In the genomic region with DNA sequence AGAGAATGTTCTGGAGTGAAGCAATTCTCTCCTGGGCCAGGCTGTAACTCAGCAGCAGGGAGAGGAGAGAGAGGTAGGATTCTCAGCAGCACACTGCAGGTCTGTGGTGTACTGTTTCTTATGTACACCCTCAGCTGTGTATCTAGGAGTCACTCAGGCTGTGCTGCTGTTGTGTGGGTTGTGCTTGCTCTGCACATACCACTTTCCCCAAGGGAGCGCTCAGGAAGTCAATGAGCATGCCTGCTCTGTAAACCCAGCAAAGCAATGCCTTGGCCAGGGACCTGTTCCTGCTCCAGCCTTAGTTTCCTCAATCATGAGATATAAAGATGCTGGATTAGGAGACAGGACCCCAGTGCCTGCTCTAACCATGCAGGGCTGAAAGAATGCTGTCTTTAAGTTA, we compare ENCODE assay signal across 16 mouse cellular contexts. TPM values are rescaled to one million over a fixed set of nuclear protein-coding genes. Genes with fewer than 3 reads are reported as not detected.
DNase-seq lines count a peak whose midpoint lies in the region; ATAC-seq and TF ChIP-seq lines count a peak whose summit lies in the region.
"Had no signal": no experiment of that assay in that cellular context is flagged by ENCODE, and none has a peak within 500 bp of the region (broad histone marks: within the 10 kb centered on the region; RNA-seq: fewer than 3 reads in every experiment).

No protein-coding gene starts in this region.

- H3K4me3 ChIP-seq in kidney, adult 2 months (ENCODE audit: insufficient read depth, low read depth, low read length): no peak overlapping the region
- no peak overlapping the region for H3K4me3 ChIP-seq in embryonic facial prominence, embryonic 14.5 days (ENCODE audit: low read depth, low read length)
- no peak overlapping the region for H3K4me3 ChIP-seq in limb, embryonic 12.5 days (replicated peaks)
- no peak overlapping the region for H3K4me3 ChIP-seq in liver, embryonic 12.5 days
- H3K4me3 ChIP-seq: embryonic facial prominence, embryonic 15.5 days; forebrain, embryonic 12.5 days; limb, embryonic 15.5 days; midbrain, embryonic 13.5 days; myocyte had no signal

- H3K27me3 ChIP-seq in kidney, adult 2 months (replicated peaks; ENCODE audit: control insufficient read depth, insufficient read depth, low read length): no peaks in the 10 kb centered on the region
- H3K27me3 ChIP-seq in embryonic facial prominence, embryonic 14.5 days (replicated peaks; ENCODE audit: control insufficient read depth, insufficient read depth, low read length): 0 out of 2 replicates have a peak, but pooled peaks cover 4% of the 10 kb centered on the region
- peaks cover 67% of the 10 kb centered on the region for H3K27me3 ChIP-seq in limb, embryonic 12.5 days
- peaks cover 25% of the 10 kb centered on the region for H3K27me3 ChIP-seq in liver, embryonic 12.5 days (replicated peaks)
- H3K27me3 ChIP-seq: embryonic facial prominence, embryonic 15.5 days had no signal

- no peak overlapping the region for H3K9ac ChIP-seq in embryonic facial prominence, embryonic 14.5 days (ENCODE audit: low read depth, low read length)
- H3K9ac ChIP-seq in limb, embryonic 12.5 days (replicated peaks): no peak overlapping the region
- H3K9ac ChIP-seq in liver, embryonic 12.5 days: no peak overlapping the region
- H3K9ac ChIP-seq: embryonic facial prominence, embryonic 15.5 days; forebrain, embryonic 12.5 days; limb, embryonic 15.5 days; midbrain, embryonic 13.5 days had no signal

- WGBS in kidney, adult 2 months: 81% methylated on average over 1 of the region's 1 CpGs
- WGBS in embryonic facial prominence, embryonic 14.5 days: 82% methylated on average over 1 of the region's 1 CpGs
- WGBS in limb, embryonic 12.5 days: 89% methylated on average over 1 of the region's 1 CpGs
- WGBS in liver, embryonic 12.5 days (ENCODE audit: insufficient replicate concordance): 67% methylated on average over 1 of the region's 1 CpGs

- no peak overlapping the region for H3K27ac ChIP-seq in kidney, adult 2 months (ENCODE audit: insufficient read depth, low read depth, low read length)
- H3K27ac ChIP-seq in embryonic facial prominence, embryonic 14.5 days (replicated peaks; ENCODE audit: low read depth, low read length): no peak overlapping the region
- peak overlapping the region; percentile 0; the same call in 1 of the 2 replicates for H3K27ac ChIP-seq in limb, embryonic 12.5 days
- no peak overlapping the region for H3K27ac ChIP-seq in liver, embryonic 12.5 days
- H3K27ac ChIP-seq: embryonic facial prominence, embryonic 15.5 days; forebrain, embryonic 12.5 days; limb, embryonic 15.5 days; midbrain, embryonic 13.5 days had no signal

- peak; percentile 38 for DNase-seq in kidney, adult 2 months
- DNase-seq in kidney, adult 11 months: no peak
- DNase-seq in adipocyte (ENCODE audit: low spot score): peak; percentile 13
- DNase-seq in embryonic facial prominence, embryonic 14.5 days (ENCODE audit: low spot score): peak; percentile 64
- no peak for DNase-seq in spleen, adult 18-20 months
- DNase-seq: heart, postnatal 14 days; lung, adult 18-20 months; lung, postnatal 4 days; right cerebral cortex, adult 18-20 months had no signal

- no peak overlapping the region for H3K4me2 ChIP-seq in embryonic facial prominence, embryonic 14.5 days (ENCODE audit: low read depth, low read length)
- H3K4me2 ChIP-seq in limb, embryonic 12.5 days: no peak overlapping the region
- H3K4me2 ChIP-seq in liver, embryonic 12.5 days: no peak overlapping the region
- H3K4me2 ChIP-seq: embryonic facial prominence, embryonic 15.5 days; forebrain, embryonic 12.5 days; limb, embryonic 15.5 days; midbrain, embryonic 13.5 days had no signal

- no peak for TF ChIP-seq CTCF in kidney, adult 2 months (conservative IDR thresholded peaks at IDR 0.05; ENCODE audit: insufficient read depth, insufficient read length, low read depth, low read length)

- TF ChIP-seq POLR2A in kidney, adult 2 months (IDR thresholded peaks at IDR 0.05; ENCODE audit: low read depth, low read length): no peak

- ATAC-seq in embryonic facial prominence, embryonic 14.5 days (ENCODE audit: low read depth): peak; percentile 30; the same call in 1 of the 2 replicates
- ATAC-seq in limb, embryonic 12.5 days (ENCODE audit: insufficient number of reproducible peaks, insufficient read depth, low FRiP score, low TSS enrichment, low read depth): peak; percentile 72
- ATAC-seq in liver, embryonic 12.5 days: no peak
- ATAC-seq: midbrain, embryonic 13.5 days had no signal

- no peaks in the 10 kb centered on the region for H3K9me3 ChIP-seq in embryonic facial prominence, embryonic 14.5 days (ENCODE audit: control insufficient read depth, low read length)
- H3K9me3 ChIP-seq in limb, embryonic 12.5 days: no peaks in the 10 kb centered on the region
- H3K9me3 ChIP-seq in liver, embryonic 12.5 days (replicated peaks): no peaks in the 10 kb centered on the region
- H3K9me3 ChIP-seq: embryonic facial prominence, embryonic 15.5 days; forebrain, embryonic 12.5 days; limb, embryonic 15.5 days; midbrain, embryonic 13.5 days had no signal

- no peaks in the 10 kb centered on the region for H3K36me3 ChIP-seq in kidney, adult 2 months (ENCODE audit: control insufficient read depth, insufficient read depth, low read length)
- no peaks in the 10 kb centered on the region for H3K36me3 ChIP-seq in embryonic facial prominence, embryonic 14.5 days (ENCODE audit: control insufficient read depth, insufficient read depth, low read length)
- no peaks in the 10 kb centered on the region for H3K36me3 ChIP-seq in limb, embryonic 12.5 days
- H3K36me3 ChIP-seq in liver, embryonic 12.5 days: no peaks in the 10 kb centered on the region
- H3K36me3 ChIP-seq: embryonic facial prominence, embryonic 15.5 days; forebrain, embryonic 12.5 days; limb, embryonic 15.5 days; midbrain, embryonic 13.5 days had no signal

- no peaks in the 10 kb centered on the region for H3K4me1 ChIP-seq in kidney, adult 2 months (ENCODE audit: control insufficient read depth, insufficient read depth, low read length)
- H3K4me1 ChIP-seq in embryonic facial prominence, embryonic 14.5 days (ENCODE audit: control insufficient read depth, insufficient read depth, low read length): 0 out of 2 replicates have a peak, but pooled peaks cover 10% of the 10 kb centered on the region
- peaks cover 49% of the 10 kb centered on the region for H3K4me1 ChIP-seq in limb, embryonic 12.5 days (replicated peaks)
- H3K4me1 ChIP-seq in liver, embryonic 12.5 days: no peaks in the 10 kb centered on the region

RNA-seq across cellular contexts. Expression of a gene that starts 25.1 kb away (rescaled TPM):
- polyA plus RNA-seq in kidney, adult 2 months (2012; rRNA removed): 12.3 and 13.3 TPM in 2 replicates
- 58.0 and 60.3 TPM in 2 replicates for polyA plus RNA-seq in embryonic facial prominence, embryonic 14.5 days (2014; fragmentation: Nextera tagmentation; extraction: Ambion mirVana)
- polyA plus RNA-seq in limb, embryonic 12.5 days (2016; fragmentation: Nextera tagmentation; extraction: Ambion mirVana): 85.5 and 89.9 TPM in 2 replicates
- 27.7 and 28.9 TPM in 2 replicates for polyA plus RNA-seq in liver, embryonic 12.5 days (2016; fragmentation: Nextera tagmentation; extraction: Ambion mirVana)

Comparison
In these comparisons a context has a peak if more than half of its experiments do, and no peak if none do; other contexts are left out.
1. DNase-seq: peak in kidney, adult 2 months (single experiment), adipocyte (single experiment) and embryonic facial prominence, embryonic 14.5 days (single experiment); none in kidney, adult 11 months (single experiment) and spleen, adult 18-20 months (0 of 2).